Mouse (Mus musculus) common myeloid progenitor, adult 5-6 weeks (primary cell): ENCODE data around the gene Olfr773. TPM values are rescaled to one million over a fixed set of nuclear protein-coding genes. Genes with fewer than 3 reads are reported as not detected.
"Not testable (repeated sequence)": the region's sequence is repeated elsewhere in the genome, so short reads cannot be mapped to it uniquely, and the experiment has no call there.

Experiments used
- ATAC-seq: replicated peaks from 2 replicates; pipeline ENCODE4 v1.8.0; 2016; ENCODE audit warnings: low read depth, mild to moderate bottlenecking, moderate TSS enrichment, inconsistent platforms; ENCODE audit not compliant: poor library complexity, severe bottlenecking
- total RNA-seq: library from RNA; stranded (forward); fragments of 200-1000, 187-1606 nt; gene quantifications from 2 replicates; pipeline ENCODE4 v1.2.3, GENCODE M21; 2017

Olfr773 gene
- not detected in 2 replicates for total RNA-seq

- ATAC-seq, result not testable (repeated sequence)
Observed at GRCm38 (mm10) chr10:129187319-129187718, at the start of gene Olfr773. TSS of gene Olfr773 (minus strand) at chr10:129187419.

- ATAC-seq, result no peak
Observed at GRCm38 (mm10) chr10:129235904-129236303, 48.7 kb upstream of the Olfr773 start, which contains the start of gene Olfr774. TSS of gene Olfr774 (plus strand) at chr10:129236204.

GRCm38 (mm10) chr10:129230737-129231136, 43.5 kb upstream of the Olfr773 start:
- ATAC-seq, result no peak

- ATAC-seq, result not testable (repeated sequence)
Observed at GRCm38 (mm10) chr10:129177821-129178220, 9.4 kb downstream of the Olfr773 start, which contains the start of gene Olfr772. TSS of gene Olfr772 (minus strand) at chr10:129177921.

GRCm38 (mm10) chr10:129164651-129165050, 22.6 kb downstream of the Olfr773 start, which contains the start of gene Olfr771:
TSS of gene Olfr771 (minus strand) at chr10:129164751.
- no peak for ATAC-seq

- ATAC-seq, result no peak
Observed at GRCm38 (mm10) chr10:129138898-129139297, 48.3 kb downstream of the Olfr773 start, which contains the start of gene Olfr770. TSS of gene Olfr770 (minus strand) at chr10:129138998.

Other genes starting within 250 kb of the Olfr773 start
- not detected in 2 replicates for gene Mettl7b, start 226.4 kb downstream of the Olfr773 start, total RNA-seq
- not detected in 2 replicates for gene Olfr9, start 198.0 kb downstream of the Olfr773 start, total RNA-seq
- not detected in 2 replicates for gene Olfr763, start 176.6 kb downstream of the Olfr773 start, total RNA-seq
- not detected in 2 replicates for gene Olfr764-ps1, start 147.5 kb downstream of the Olfr773 start, total RNA-seq
- not detected in 2 replicates for gene Olfr765, start 137.4 kb downstream of the Olfr773 start, total RNA-seq
- gene Olfr766-ps1, start 118.4 kb downstream of the Olfr773 start, total RNA-seq, result not detected in 2 replicates
- not detected in 2 replicates for gene Olfr767, start 104.5 kb downstream of the Olfr773 start, total RNA-seq
- gene Olfr768, start 88.0 kb downstream of the Olfr773 start, total RNA-seq, result not detected in 2 replicates
- gene Olfr769, start 69.6 kb downstream of the Olfr773 start, total RNA-seq, result not detected in 2 replicates
- not detected in 2 replicates for gene Olfr770, start 48.4 kb downstream of the Olfr773 start, total RNA-seq
- gene Olfr771, start 22.7 kb downstream of the Olfr773 start, total RNA-seq, result not detected in 2 replicates
- gene Olfr772, start 9.5 kb downstream of the Olfr773 start, total RNA-seq, result not detected in 2 replicates
- gene Olfr774, start 48.8 kb upstream of the Olfr773 start, total RNA-seq, result not detected in 2 replicates
- gene Olfr775, start 61.0 kb upstream of the Olfr773 start, total RNA-seq, result not detected in 2 replicates
- gene Olfr776, start 71.7 kb upstream of the Olfr773 start, total RNA-seq, result not detected in 2 replicates
- not detected in 2 replicates for gene Olfr777, start 84.1 kb upstream of the Olfr773 start, total RNA-seq
- gene Olfr780, start 130.7 kb upstream of the Olfr773 start, total RNA-seq, result not detected in 2 replicates
- not detected in 2 replicates for gene Olfr781, start 141.4 kb upstream of the Olfr773 start, total RNA-seq
- gene Olfr782, start 161.4 kb upstream of the Olfr773 start, total RNA-seq, result not detected in 2 replicates
- 0.05 and 0.39 TPM in 2 replicates for gene Olfr784, start 196.7 kb upstream of the Olfr773 start, total RNA-seq
- not detected in 2 replicates for gene Olfr785, start 218.0 kb upstream of the Olfr773 start, total RNA-seq
- gene Olfr786, start 239.9 kb upstream of the Olfr773 start, total RNA-seq, result not detected in 2 replicates